Mouse (Mus musculus): ENCODE measurements around the gene 5730522E02Rik. TPM values are rescaled to one million over a fixed set of nuclear protein-coding genes. Genes with fewer than 3 reads are reported as not detected.

The 5730522E02Rik gene
- polyA plus RNA-seq, 1 experiment, result not detected

Other genes with a start within 250 kb of the 5730522E02Rik start
- 9.8 TPM for gene Fancl, start 175.4 kb upstream of the 5730522E02Rik start, polyA plus RNA-seq (2012; fragmentation: generic; extraction: Trizol)

All from myocyte (in vitro differentiated cells).